Mouse (Mus musculus): ENCODE measurements at regions not wholly inside any gene's neighbourhood (a gene's known extent, or its start where the extent isn't known, plus 50 kb on each side); places are given as distances from the start of the nearest gene placed in this dataset.

DNA sequence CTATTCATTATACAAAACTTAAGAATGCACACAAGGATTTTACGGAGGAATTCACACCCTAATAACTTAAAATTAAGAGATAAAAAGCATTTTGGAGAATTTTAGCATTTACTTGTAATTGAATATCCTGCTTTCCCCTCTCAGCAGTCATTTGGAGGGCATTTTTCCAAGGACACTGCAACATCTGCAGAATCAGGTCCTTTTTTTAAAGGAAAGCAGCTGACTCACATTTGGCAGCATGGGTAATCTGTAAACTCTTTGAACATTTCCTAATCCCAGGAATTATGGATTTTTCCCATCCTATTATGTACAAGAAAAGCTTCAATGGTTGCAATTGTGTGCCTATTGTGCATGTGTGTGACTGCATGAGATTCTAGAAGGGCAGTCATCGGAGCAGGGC lies 112.0 kb downstream of the Gm19410 start:
- DNase-seq (ENCODE audit: low read depth, low spot score): no peak

DNA sequence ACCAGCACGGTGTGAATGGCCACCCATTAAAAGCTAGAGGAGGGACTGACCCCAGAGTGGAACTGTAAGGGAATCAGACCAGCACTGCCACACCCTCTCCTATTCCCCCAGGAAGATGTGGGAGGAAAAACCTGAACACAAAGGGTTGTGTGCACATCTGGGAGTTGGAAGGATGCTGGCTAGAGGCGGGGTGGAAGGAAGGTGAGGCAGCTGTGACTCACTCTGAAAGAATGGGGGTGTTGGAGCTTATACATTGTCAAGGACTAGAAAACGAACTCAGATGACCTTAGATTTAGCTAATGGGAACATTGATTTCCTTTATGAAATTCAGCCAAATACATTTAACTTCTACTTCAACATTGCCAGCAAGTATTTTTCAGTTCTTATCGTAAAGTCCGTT lies 116.2 kb downstream of the Gm19410 start:
- DNase-seq (ENCODE audit: low read depth, low spot score): no peak

DNA sequence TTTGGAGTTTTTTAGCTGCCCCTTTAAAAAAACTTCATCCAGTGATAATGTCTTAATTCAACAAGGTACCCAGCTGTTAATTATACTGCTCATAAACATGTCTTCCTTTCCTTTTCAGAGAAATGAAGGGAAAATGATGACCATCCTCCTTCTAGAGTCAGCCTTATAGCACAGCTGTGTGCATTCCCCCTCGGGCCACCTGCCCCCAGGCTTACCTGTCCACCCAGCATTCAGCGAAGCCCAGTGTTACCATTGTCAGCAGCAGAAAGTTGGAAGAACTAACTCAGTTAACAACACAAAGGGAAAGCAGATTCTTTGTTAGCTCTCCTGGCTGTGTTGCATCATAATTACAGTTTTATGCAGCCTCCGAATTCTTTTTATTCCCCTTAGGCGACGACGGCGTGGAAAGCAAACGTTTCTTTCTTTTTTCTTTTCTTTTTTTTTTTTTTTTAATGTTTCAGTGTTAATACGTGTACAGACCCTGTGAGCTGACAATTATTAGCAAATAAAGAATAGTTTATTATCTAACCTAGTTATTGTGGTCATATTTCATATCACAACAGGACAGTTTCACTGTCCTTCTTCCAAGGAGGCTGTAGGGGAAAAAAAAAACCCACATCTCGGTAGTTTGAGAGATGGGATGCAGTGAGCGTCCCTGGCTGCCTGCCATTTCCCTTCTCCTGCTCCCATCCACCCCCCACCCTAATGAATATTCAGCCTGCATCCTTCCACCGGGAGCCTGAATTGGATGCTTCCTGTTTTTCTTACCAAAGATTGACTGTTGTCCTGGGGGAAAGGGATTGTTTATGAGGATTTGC lies 117.3 kb downstream of the Gm19410 start:
- DNase-seq (ENCODE audit: low read depth, low spot score): no peak

DNA sequence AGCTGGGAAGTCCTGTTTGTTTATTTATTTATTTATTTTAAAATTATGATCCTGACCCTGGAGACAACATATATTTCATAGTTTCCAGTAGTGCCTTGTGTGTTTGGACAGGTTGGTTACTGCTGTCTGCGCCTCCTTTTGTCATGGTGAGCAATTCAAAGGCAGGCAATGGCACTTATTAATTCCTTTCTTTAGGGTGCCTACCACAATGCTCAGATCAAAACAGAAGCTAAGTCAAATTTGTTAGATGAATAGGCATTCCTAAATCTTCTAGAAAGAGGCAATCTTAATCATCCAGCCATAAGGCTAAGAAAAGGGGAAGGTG lies 117.8 kb downstream of the Gm19410 start:
- no peak for DNase-seq (ENCODE audit: low read depth, low spot score)

DNA sequence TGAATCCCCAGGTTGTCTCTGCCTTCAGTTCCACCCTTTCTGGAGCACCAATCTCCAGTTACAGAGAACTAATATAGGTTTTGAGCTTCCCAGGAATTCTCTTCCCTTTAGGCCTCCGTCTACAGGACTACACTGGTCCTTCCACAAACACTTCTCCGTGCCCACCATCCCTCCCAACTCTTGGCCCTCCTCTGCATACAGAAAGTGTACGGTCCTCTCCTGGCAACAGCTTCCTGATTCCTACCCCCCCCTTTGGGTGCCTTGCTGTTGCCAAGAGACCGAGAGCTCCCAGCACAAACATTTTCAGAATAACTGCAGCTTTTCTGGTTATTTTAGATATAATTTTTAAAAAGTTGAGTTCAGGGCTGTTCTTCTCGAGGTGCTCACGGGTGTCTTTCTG lies 119.0 kb downstream of the Gm19410 start:
- no peak for DNase-seq (ENCODE audit: low read depth, low spot score)

DNA sequence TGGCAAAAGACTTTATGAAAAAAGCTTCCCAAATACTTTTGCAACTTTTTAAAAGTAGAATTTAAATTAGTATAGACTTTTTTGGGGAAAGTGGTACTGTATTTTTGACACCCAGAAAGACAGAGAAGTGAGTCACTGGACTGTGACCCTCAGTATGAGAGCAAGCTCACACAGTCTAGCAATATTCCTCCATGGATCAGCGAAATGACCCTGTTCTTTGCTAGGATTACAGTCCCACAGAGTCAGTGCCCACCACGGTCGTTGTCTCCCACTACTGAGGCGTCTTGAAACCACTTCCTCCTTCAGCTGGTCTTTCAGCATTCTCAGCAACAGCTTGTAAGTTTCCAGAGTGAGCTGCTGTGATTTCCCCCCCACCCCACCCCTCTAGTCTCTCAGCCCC lies 124.5 kb downstream of the Gm19410 start:
- peak; percentile 2 for DNase-seq (ENCODE audit: low read depth, low spot score)

DNA sequence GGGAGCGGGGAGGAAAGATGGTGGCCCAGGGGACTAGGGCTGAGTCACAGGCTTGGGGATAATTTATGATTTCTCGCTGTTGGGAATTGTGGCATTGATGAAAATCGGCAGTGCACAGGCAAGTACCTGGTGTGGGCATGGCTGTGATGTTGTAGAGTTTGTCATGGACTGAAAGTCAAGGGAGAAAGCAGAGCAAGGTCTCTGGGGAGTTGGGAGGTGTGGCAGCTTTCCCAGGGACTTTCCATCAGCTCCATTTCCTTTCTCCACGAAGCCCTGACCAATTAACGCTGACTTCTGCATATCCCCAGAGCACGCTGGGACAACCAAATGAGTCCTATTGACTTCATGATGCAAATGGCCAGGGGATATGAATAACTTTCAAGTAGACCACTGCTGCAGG lies 126.2 kb downstream of the Gm19410 start:
- DNase-seq (ENCODE audit: low read depth, low spot score): no peak

DNA sequence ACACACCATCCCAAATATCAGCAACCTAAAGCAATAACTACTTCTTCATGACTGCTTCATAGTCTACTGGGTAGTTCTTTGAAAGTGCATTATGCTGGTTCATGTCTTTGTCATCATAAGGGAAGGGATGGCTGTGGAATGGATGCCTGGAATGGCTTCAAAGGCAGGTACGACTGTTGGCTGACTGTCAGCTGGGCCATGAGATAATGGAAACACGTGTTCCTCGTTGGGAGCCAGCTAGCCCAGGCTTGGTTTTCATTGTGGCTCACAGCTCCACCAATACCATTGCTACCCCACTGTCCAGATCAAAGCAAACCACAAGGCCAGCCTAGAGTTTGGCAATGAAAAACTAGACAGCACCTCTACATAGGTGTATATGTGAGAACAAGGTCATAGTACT lies 132.9 kb downstream of the Gm19410 start:
- DNase-seq (ENCODE audit: low read depth, low spot score): no peak

DNA sequence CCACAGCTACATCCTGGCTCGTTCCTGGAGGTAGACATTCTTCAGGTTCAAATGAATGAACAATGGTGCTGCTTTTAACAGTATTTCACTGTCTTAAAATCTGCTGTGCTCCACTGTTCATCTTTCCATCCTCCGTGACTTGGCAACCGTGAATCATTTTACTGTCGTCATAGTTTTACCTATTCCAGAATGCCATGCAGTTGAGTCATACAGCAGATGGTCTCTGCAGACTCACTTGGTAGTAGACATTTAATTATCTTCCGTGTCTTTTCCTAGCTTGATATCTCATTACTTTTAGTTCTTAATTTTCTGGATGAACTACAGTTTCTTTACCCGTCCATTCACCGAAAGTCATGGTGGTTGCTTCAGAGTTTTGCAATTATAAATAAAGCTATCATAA lies 135.9 kb downstream of the Gm19410 start:
- DNase-seq (ENCODE audit: low read depth, low spot score): no peak

DNA sequence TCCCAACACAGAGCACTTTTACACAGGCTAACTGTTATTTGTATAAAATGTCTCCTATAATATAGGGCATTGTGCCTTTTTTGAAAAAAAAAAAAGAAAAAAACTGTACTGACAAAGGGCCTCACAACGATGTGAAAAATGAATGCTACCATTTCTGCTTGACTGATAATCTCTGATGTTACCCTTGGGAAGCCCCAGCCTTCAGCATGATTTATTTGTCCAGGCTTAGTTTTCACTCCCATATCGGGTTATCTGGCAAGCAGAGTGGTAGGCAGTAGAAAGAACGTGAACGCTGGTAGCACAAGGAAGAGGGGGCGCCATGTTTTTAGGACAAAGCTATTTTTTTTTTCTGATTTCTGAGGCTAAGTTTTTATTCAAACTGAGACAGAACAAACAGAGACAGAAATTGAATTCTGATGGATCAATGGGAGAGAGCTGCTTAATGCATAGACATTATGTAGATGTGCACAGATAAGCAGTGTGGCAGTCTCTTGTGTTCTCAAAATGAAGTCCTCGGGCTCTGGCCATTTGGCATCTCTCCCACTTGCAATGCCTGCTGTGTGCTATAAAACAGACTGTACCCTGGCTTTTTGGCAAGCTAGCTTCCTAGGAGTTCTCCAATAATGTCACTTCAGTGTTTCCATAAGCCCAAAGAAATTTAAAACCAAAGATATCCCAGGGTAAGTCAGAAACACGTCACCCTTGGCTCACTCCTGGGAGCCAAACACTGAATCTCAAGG lies 139.3 kb downstream of the Gm19410 start:
- DNase-seq (ENCODE audit: low read depth, low spot score): no peak

DNA sequence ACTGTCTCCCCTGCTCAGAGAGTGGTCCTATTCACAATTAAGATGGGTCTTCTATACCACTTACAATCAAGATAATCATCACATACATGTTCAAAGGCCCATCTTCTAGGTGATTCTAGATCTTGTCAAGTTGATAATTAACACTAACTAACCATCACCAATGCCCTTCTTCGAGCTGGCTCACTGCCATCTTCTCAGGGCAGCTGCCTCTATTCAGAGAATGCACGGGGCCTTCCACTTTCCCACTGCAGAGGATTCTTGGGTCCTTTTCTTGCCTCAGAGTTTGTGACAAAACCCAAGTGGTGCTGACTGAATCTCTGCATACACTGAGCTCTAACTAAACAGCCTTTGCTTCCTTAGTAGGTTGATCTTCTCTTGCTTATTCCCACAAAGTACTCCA lies 142.4 kb downstream of the Gm19410 start:
- DNase-seq (ENCODE audit: low read depth, low spot score): no peak

DNA sequence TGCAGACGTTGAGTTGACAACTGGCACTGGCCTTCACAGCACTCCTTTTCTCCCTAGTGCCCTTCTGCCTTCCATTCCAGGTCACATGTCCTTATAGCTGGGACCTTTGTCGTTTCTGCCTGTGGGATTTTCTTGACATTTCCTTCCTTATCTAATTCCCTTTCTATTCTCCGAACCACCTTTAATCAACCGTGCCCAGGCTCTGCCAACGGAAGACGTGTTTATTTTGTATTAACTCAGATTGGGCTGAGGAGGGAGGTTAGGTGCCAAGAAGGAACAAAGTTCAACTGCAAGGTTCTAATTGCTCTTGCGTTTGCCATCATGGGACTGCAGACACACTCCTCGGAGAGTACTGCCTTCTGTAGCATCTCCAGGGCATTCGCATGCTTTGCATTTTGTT lies 146.7 kb downstream of the Gm19410 start:
- DNase-seq (ENCODE audit: low read depth, low spot score): no peak

DNA sequence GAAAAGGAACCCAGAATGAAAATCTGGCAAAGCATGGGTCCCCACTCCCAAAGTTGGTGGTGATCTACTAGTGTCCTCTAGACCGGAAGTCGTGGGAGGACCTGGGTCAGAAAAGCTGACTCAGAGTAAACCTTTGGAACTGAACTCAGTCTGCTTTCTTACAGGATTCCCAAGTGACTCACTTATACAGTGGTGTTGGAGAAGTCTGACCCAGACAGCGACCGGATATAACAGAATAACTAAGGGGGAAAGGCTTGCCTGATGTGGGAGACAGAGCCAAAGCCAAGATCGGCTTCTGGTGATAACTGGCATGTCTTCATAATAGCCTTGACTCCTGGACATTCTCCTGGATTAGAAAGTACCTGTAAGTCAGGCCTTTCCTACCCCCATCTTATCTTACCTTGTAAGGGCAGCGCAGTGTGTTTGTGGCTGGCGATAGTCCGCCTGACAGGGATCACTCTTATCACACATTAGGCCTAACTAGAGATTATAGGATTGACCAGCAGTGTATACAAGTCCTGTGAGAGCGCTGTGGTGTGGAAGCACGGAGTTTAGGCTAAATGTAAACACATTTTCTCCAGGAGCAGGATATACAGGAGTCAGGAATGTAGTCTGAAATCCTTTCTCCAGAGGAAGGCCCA lies 150.4 kb downstream of the Gm19410 start:
- DNase-seq (ENCODE audit: low read depth, low spot score): no peak

DNA sequence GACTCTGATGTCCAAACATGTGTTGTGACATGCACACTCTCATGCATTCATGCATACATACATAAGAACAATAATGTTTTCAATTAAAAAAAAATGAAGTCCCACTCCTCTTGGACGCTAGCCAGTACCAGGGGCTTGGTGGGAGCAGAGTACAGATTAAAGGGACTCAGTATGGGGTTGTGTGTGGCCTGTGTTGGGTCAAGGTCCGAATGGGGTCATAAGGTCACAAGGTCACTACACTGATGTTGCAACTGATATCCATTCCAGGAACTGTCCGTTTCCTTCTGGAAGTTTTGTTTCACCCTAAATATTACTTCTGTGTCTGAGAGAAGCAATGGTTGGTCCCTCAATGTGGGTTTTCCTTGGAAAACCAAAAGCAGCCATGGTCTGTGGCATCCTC lies 152.0 kb downstream of the Gm19410 start:
- DNase-seq (ENCODE audit: low read depth, low spot score): no peak

DNA sequence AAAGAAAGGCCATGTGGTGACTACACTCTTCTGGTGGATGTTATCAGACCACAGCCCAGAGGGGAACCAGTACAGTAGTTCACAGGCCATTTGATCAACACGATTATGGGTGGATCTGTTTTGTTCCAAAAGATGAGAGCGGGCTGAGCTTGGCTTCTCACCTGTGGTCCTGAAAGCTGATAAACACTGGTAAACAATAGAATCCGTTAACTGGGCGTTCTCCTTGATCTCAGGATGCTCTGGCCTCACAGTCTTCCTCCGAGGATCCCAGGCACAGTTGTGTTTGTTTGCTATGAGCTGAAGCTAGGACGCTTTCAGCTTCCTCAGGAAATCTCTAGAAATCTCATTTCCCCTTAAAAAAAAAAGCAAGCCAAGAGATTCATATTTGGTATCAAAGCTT lies 153.9 kb downstream of the Gm19410 start:
- no peak for DNase-seq (ENCODE audit: low read depth, low spot score)

DNA sequence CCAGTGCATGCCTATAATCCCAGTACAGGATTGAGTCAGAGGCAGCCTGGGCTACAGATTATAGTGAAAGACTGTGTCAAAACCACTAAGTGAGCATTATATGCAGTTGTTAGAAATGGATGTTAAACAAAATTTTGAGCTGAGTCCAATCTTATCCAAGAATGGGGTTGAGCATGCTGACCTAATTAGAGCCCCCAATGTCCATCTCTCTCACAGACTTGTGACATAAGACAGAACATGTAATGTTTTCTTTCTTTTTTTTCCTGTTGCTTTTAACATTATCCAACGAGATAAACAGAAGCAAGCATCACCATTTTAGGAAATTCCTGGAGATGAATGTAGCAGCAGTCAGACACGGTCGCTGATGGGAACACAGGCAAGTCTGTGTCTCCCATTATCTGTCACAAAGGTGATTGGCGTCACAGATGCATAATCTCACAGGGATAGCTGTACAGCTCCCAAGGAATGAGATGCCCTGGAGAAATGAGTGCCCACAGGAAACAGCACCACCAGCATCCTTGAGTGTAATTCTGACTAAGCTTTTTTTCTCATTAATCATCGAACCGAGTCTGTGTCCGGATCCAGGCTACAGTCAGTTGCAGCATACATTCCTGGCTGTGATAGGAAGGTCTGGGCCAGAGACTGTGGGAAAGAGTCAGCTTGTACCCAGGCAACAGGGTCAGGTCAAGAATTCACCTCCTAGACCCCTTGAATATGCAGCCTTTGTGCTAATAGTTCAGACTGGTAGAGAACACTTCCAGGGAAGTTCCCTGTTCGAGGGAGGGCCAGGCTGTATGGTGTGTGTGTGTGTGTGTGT lies 154.5 kb downstream of the Gm19410 start:
- DNase-seq (ENCODE audit: low read depth, low spot score): no peak

DNA sequence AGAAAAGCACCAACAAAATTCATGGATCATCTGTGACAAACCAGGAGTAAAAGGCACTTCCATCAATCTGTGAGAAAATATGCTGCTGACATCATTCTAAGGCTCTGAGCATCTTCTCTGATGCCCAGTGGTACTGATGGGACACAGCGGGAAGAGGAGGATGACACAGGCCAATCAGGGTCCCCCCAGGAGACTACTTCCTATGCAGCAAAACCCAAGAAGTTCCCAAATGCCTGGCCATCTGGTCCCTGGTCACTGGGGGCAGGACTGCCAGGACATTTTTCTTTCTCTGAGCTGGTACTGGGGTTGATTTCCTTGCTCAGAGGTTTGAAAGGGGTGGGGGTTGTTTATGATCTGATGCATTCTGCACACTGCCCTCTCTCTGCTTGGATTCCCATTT lies 158.4 kb downstream of the Gm19410 start:
- no peak for DNase-seq (ENCODE audit: low read depth, low spot score)

DNA sequence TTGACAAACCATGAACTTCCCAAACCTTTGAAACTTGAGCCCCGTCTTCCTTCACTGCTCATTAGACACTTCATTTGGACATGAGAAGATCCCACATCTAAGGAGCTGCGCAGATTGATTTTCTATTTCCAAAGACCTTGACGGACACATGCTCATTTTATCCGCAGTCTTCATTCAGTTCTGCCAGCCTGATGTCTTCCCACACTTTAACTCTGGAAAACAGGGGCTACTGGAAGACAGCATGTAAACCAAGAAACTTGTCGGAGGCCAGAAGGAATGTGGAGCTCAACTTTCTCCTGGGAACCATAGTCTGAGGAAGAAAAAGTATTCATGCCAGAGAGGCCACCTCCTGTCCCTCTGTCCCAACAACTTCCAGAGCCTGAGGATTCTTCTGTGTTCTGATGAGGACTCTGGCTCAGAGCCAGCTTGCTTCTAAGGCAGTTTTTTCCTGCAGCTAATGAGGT lies 161.8 kb downstream of the Gm19410 start:
- no peak for DNase-seq (ENCODE audit: low read depth, low spot score)

DNA sequence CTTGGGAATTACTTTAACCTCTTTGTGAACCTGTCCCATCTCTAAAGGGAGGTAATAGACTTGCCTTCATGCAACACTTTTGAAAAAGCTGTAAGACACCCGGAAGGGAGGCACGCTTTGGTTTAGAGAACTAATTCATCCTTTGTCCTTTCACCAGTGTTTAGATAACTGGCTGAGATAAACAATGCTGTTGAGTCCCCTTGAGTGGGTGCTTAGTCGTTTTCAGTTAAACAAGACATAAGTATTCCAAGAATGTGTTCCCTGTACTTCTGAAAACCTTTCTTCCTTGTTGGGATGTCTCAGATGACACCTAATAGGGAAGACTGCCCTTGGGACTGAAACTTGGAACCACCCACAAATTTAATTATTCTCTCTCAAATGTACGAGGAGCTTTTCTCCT lies 164.7 kb downstream of the Gm19410 start:
- no peak for DNase-seq (ENCODE audit: low read depth, low spot score)

DNA sequence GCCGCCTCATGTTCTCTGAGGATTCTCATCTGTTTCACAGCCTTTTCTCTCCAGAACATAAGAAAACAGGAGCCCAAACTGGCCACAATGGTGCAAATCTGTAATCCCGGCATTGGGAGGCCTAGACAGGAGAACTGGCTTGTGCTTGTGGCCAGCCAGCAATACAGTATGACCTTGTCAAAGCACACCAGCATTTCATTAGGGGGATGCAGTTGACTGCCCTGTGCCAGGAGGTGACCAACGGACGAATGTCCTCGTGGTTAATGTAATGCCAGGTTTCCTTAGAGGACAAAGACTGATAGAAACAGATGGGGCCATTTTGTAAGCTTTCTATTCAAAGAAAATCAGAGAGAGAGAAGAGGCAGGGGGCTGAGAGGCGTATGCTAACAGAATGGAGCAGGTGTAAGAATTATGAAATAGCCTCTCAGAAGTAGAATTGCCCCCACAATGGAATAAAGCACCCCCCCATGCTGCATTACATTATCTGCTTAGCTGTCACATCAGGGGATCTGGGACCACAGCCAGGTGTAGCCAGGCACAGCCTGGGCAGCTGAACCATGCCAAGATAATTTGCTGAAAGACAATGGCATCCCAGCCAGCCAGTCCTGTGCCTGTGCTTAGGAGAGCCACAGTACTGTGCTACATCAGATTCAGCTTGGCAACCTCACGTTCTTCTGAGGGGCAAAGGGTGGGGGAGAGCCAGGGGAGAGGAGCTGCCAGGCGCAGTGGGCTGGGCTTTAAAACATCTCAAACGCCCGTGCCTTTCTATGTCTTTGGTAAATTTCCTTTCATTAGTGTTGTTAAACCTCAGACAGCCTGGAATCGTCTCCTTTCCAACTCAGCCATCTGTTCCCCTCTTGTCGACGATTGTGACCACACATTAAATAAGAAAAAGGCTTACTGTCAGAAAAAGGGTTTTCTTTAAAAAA lies 167.9 kb downstream of the Gm19410 start:
- no peak for DNase-seq (ENCODE audit: low read depth, low spot score)

DNA sequence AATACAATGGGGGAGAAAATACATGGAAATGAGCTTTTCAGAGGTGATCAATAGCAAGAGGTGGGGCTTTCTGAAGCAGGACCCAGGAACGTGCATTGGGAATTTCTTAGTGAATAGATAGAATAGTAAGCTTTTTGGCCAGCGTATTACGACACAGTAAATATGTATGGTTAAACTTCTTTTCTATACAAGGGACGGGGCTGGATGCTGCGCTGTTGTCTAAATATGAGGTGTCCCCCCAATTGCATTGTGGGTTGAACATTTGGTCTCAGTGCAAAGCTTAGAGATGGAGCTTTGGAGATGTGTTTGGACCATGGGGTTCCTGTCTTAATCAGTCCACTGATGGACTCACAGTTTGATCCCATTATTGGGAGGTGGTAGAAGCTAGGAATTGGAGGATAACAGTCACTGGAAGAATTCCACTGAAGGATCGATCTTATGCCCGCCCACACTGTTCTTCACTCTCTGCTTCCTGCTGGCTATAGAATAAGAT lies 168.6 kb downstream of the Gm19410 start:
- no peak for DNase-seq (ENCODE audit: low read depth, low spot score)

Data from A20 (cell line).